In genomic region chr4:152220771-152221410, GRCm38 (mm10) we compare ENCODE assay signal across 11 mouse cellular contexts. TPM values are rescaled to one million over a fixed set of nuclear protein-coding genes. Genes with fewer than 3 reads are reported as not detected.
DNase-seq lines count a peak whose midpoint lies in the region; ATAC-seq lines count a peak whose summit lies in the region.
"Had no signal": no experiment of that assay in that cellular context is flagged by ENCODE, and none has a peak within 500 bp of the region (broad histone marks: within the 10 kb centered on the region; RNA-seq: fewer than 3 reads in every experiment).

No protein-coding gene starts in this region.

- 67% methylated on average over 6 of the region's 7 CpGs for WGBS in neural tube, embryonic 11.5 days
- whole genome bisulfite sequencing in hindbrain, embryonic 15.5 days, result 51% methylated on average over 6 of the region's 7 CpGs
- WGBS in stomach, embryonic 16.5 days, result 57% methylated on average over 7 of the region's 7 CpGs

- ATAC-seq in neural tube, embryonic 11.5 days (ENCODE audit: insufficient read depth, low FRiP score, low TSS enrichment), result peak; percentile 61
- 0 out of 2 replicates have a peak, but pooled peaks have one; percentile 19 for ATAC-seq in hindbrain, embryonic 15.5 days (ENCODE audit: low FRiP score, low read depth)
- ATAC-seq in stomach, embryonic 16.5 days (ENCODE audit: insufficient read depth, low FRiP score), result no peak

- H3K27me3 ChIP-seq in neural tube, embryonic 11.5 days (ENCODE audit: control insufficient read depth, insufficient read depth, low read length), result no peaks in the 10 kb centered on the region
- H3K27me3 ChIP-seq in hindbrain, embryonic 15.5 days, result no peaks in the 10 kb centered on the region; the same call in 1 of the 2 replicates
- no peaks in the 10 kb centered on the region for H3K27me3 ChIP-seq in stomach, embryonic 16.5 days (ENCODE audit: control insufficient read depth, insufficient read depth, low read length)
- H3K27me3 ChIP-seq: liver, embryonic 15.5 days; Patski had no signal

- H3K4me2 ChIP-seq in neural tube, embryonic 11.5 days (ENCODE audit: low read depth), result no peak overlapping the region
- H3K4me2 ChIP-seq in hindbrain, embryonic 15.5 days, result no peak overlapping the region
- H3K4me2 ChIP-seq in stomach, embryonic 16.5 days (ENCODE audit: low read depth, low read length), result no peak overlapping the region
- H3K4me2 ChIP-seq: liver, embryonic 15.5 days had no signal

- no peak overlapping the region for H3K27ac ChIP-seq in neural tube, embryonic 11.5 days (ENCODE audit: low read depth, low read length)
- peak overlapping the region; percentile 80 for H3K27ac ChIP-seq in hindbrain, embryonic 15.5 days (replicated peaks)
- peak overlapping the region; percentile 30; the same call in 1 of the 2 replicates for H3K27ac ChIP-seq in stomach, embryonic 16.5 days (ENCODE audit: low read length)
- H3K27ac ChIP-seq: liver, embryonic 15.5 days had no signal

- no peak overlapping the region for H3K9ac ChIP-seq in neural tube, embryonic 11.5 days (ENCODE audit: low read length)
- H3K9ac ChIP-seq in hindbrain, embryonic 15.5 days, result no peak overlapping the region
- H3K9ac ChIP-seq in stomach, embryonic 16.5 days (ENCODE audit: low read length), result no peak overlapping the region
- H3K9ac ChIP-seq: liver, embryonic 15.5 days had no signal

- DNase-seq in cerebellum, adult 18-20 months, result peak; percentile 56 to 67
- DNase-seq in cerebellum, adult 11 months, result no peak
- DNase-seq in neural tube, embryonic 11.5 days (ENCODE audit: low spot score), result no peak
- DNase-seq in neural tube, embryonic 10.5 days (ENCODE audit: extremely low spot score, low spot score), result no peak
- DNase-seq in frontal cortex, postnatal 36 days (ENCODE audit: low spot score in 2 of 2), result no peak
- no peak for DNase-seq in spleen, postnatal 10 days (ENCODE audit: low spot score in 2 of 2)
- DNase-seq: thymus, postnatal 25 days had no signal

- no peaks in the 10 kb centered on the region for H3K36me3 ChIP-seq in neural tube, embryonic 11.5 days (ENCODE audit: control insufficient read depth, insufficient read depth, low read length)
- H3K36me3 ChIP-seq in hindbrain, embryonic 15.5 days, result peaks cover 5% of the 10 kb centered on the region; the same call in 1 of the 2 replicates
- no peaks in the 10 kb centered on the region for H3K36me3 ChIP-seq in stomach, embryonic 16.5 days (ENCODE audit: control insufficient read depth, insufficient read depth, low read length)
- H3K36me3 ChIP-seq: liver, embryonic 15.5 days had no signal

- no peak overlapping the region for H3K4me3 ChIP-seq in neural tube, embryonic 11.5 days (ENCODE audit: low read depth, low read length)
- no peak overlapping the region for H3K4me3 ChIP-seq in hindbrain, embryonic 15.5 days
- H3K4me3 ChIP-seq in stomach, embryonic 16.5 days (replicated peaks; ENCODE audit: low read length), result no peak overlapping the region
- H3K4me3 ChIP-seq: liver, embryonic 15.5 days had no signal

- peaks cover 8% of the 10 kb centered on the region for H3K4me1 ChIP-seq in neural tube, embryonic 11.5 days (ENCODE audit: control insufficient read depth, insufficient read depth, low read length)
- H3K4me1 ChIP-seq in hindbrain, embryonic 15.5 days (replicated peaks), result peaks cover 28% of the 10 kb centered on the region
- H3K4me1 ChIP-seq in stomach, embryonic 16.5 days (ENCODE audit: control insufficient read depth, insufficient read depth, low read length), result peaks cover 14% of the 10 kb centered on the region

- no peaks in the 10 kb centered on the region for H3K9me3 ChIP-seq in neural tube, embryonic 11.5 days (ENCODE audit: control insufficient read depth, low read length)
- H3K9me3 ChIP-seq in hindbrain, embryonic 15.5 days, result no peaks in the 10 kb centered on the region
- H3K9me3 ChIP-seq in stomach, embryonic 16.5 days (replicated peaks; ENCODE audit: control insufficient read depth, low read length), result no peaks in the 10 kb centered on the region
- H3K9me3 ChIP-seq: liver, embryonic 15.5 days had no signal

RNA-seq across cellular contexts. Expression of gene Acot7, which starts 43.0 kb away (rescaled TPM):
- polyA plus RNA-seq in neural tube, embryonic 11.5 days (2014; fragmentation: Nextera tagmentation; extraction: Ambion mirVana), result 159 and 173 TPM in 2 replicates
- polyA plus RNA-seq in hindbrain, embryonic 15.5 days (2015; fragmentation: Nextera tagmentation; extraction: Ambion mirVana), result 427 and 433 TPM in 2 replicates
- polyA plus RNA-seq in stomach, embryonic 16.5 days (2015; fragmentation: Nextera tagmentation; extraction: Ambion mirVana), result 57.3 and 60.4 TPM in 2 replicates

RNA-seq across cellular contexts. Expression of gene Gpr153, which starts 53.1 kb away (rescaled TPM):
- 8.3 and 8.9 TPM in 2 replicates for polyA plus RNA-seq in neural tube, embryonic 11.5 days (2014; fragmentation: Nextera tagmentation; extraction: Ambion mirVana)
- polyA plus RNA-seq in hindbrain, embryonic 15.5 days (2015; fragmentation: Nextera tagmentation; extraction: Ambion mirVana), result 18.4 and 21.7 TPM in 2 replicates
- 6.0 and 6.1 TPM in 2 replicates for polyA plus RNA-seq in stomach, embryonic 16.5 days (2015; fragmentation: Nextera tagmentation; extraction: Ambion mirVana)

Comparison
In these comparisons a context has a peak if more than half of its experiments do, and no peak if none do; other contexts are left out.
1. DNase-seq: peak in cerebellum, adult 18-20 months (2 of 2); none in cerebellum, adult 11 months (single experiment), neural tube, embryonic 11.5 days (single experiment), neural tube, embryonic 10.5 days (single experiment), frontal cortex, postnatal 36 days (0 of 2) and spleen, postnatal 10 days (0 of 2).